Mouse (Mus musculus): ENCODE results near the gene Trim38. TPM values are rescaled to one million over a fixed set of nuclear protein-coding genes. Genes with fewer than 3 reads are reported as not detected.

Gene Trim38
- polyA plus RNA-seq, 1 experiment from 2014 or later, result 0.11 TPM

DNA sequence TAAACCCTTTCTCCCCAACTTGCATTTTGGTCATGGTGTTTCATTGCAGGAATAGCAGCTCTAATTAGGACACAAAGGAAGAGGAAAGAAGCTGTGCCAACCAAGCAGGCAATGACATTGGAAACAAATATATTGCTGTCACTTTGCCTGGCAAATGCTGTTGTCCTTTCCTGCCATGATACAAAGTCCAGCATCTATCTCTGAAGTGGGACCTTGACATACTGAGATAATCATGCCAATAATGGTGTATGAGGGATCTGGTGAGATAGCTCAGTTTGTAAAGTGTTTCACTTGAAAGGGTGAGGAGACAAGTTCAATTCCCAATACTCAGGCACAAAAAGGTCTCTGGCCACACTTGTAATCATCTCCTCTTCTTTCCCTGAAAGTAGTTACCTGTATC is 2.9 kb upstream of the Trim38 start:
- ATAC-seq, result no peak
- Histone ChIP-seq H3K4me1 (ENCODE audit: control insufficient read depth, insufficient read depth, low read length) (peaks cover 14% of the 10 kb centered on the region), H3K4me2 (ENCODE audit: low read depth, low read length) (no peak overlapping the region), H3K9ac (ENCODE audit: low read depth, low read length) (no peak overlapping the region), H3K27ac (ENCODE audit: low read length) (no peak overlapping the region), H3K4me3 (ENCODE audit: low read length) (no peak overlapping the region), H3K27me3 (replicated peaks; ENCODE audit: control insufficient read depth, insufficient read depth, low read length) (no peaks in the 10 kb centered on the region), H3K36me3 (ENCODE audit: control insufficient read depth, insufficient read depth, low read length) (no peaks in the 10 kb centered on the region), H3K9me3 (ENCODE audit: control insufficient read depth, low read length) (no peaks in the 10 kb centered on the region)

DNA sequence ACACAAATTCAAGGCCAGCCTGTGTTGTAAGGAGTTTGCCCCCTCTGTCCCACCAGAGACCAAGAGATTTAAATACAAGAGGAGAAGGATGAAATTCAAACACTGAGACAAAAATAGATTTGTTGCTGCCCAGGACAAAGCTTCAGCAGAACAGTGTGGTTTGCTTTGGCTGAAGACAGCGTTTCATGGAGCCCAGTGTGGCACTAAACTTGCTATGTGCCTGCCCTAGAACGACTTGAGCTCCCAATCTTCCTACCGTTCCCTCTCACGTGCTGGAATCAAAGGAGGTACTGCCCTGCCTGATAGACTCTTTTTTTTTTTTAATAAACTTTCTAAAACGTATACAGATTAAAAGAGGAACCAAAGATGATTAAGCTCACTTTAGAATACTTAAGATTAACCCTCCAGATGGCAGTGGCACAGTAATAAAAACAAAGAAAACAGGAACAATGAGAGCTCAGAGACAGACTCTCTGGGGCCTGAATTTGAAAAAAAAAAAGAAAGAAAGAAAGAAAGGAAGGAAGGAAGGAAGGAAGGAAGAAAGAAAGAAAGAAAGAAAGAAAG is 797 bp upstream of the Trim38 start:
- H3K27me3 ChIP-seq (replicated peaks; ENCODE audit: control insufficient read depth, insufficient read depth, low read length), result no peaks in the 10 kb centered on the region
- H3K9me3 ChIP-seq (ENCODE audit: control insufficient read depth, low read length), result no peaks in the 10 kb centered on the region
- H3K36me3 ChIP-seq (ENCODE audit: control insufficient read depth, insufficient read depth, low read length), result no peaks in the 10 kb centered on the region
- peaks cover 9% of the 10 kb centered on the region; the same call in 1 of the 2 replicates for H3K4me1 ChIP-seq (ENCODE audit: control insufficient read depth, insufficient read depth, low read length)
- no peak overlapping the region for H3K27ac ChIP-seq (ENCODE audit: low read length)
- no peak overlapping the region for H3K4me2 ChIP-seq (ENCODE audit: low read depth, low read length)
- 58% methylated on average over 5 of the region's 5 CpGs for WGBS
- H3K9ac ChIP-seq (ENCODE audit: low read depth, low read length), result no peak overlapping the region
- no peak overlapping the region for H3K4me3 ChIP-seq (ENCODE audit: low read length)
- ATAC-seq, result no peak

DNA sequence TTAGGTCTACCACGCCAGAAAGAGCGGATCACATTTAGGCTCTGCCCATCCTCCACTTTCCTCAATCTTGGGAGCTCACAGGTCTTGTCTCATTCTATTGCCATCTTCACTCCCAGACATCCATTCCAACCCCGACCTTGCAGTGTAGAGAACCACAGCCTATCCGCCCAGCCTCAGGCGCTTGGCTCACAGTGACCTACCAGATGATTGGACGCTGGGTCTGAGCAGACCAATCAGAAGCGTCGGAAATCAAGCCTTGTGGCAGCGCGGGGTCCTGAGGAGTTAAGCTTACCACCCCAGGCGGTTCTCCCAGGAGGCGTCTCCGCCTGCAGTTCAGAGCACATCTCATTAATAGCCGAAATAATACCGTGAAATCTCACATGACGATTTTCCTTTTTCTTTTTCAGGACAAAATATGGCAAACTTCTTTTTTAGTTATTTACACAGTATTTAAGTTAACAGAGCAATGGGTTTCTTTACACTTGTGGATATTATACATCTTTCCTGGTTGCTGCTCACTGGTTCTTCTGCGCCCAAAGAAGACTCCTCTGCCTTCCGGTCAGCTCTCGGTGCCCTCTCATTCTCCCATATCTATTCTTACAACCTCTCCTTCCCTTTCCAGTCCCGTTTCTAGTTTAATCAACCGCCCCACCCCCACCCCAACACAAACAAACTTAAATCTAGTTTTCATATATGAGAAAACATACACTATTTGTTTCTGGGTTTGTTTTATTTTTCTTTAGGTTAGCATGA is 3.0 kb downstream of the Trim38 start:
- no peaks in the 10 kb centered on the region for H3K36me3 ChIP-seq (ENCODE audit: control insufficient read depth, insufficient read depth, low read length)
- no peaks in the 10 kb centered on the region for H3K27me3 ChIP-seq (replicated peaks; ENCODE audit: control insufficient read depth, insufficient read depth, low read length)
- H3K9ac ChIP-seq (ENCODE audit: low read depth, low read length), result no peak overlapping the region
- H3K4me1 ChIP-seq (ENCODE audit: control insufficient read depth, insufficient read depth, low read length), result no peaks in the 10 kb centered on the region
- peak; percentile 91 for ATAC-seq
- WGBS, result 23% methylated on average over 21 of the region's 21 CpGs
- H3K4me3 ChIP-seq (ENCODE audit: low read length), result peak overlapping the region; percentile 7
- no peak overlapping the region for H3K27ac ChIP-seq (ENCODE audit: low read length)
- peak overlapping the region; percentile 37 for H3K4me2 ChIP-seq (ENCODE audit: low read depth, low read length)
- H3K9me3 ChIP-seq (ENCODE audit: control insufficient read depth, low read length), result no peaks in the 10 kb centered on the region

DNA sequence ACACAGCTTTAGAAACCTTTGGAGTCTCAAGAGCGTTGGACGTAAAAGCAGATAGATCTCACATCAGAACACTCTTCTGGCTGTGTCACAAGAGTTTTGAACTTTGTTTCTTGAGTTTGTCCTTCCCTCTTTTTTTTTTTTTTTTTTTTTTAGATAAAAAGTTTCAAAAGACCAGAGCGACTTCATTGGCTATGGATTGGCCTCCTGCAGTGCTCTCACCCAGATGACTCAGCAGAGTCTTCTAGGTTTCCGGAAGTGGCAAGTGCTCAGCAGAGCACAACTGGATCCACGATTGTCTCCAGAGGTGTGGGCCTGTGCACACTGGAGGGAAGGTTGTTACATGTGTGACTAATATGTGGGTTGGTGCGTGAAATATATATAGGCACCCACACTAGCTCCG is 8.6 kb downstream of the Trim38 start:
- no peaks in the 10 kb centered on the region for H3K36me3 ChIP-seq (ENCODE audit: control insufficient read depth, insufficient read depth, low read length)
- 95% methylated on average over 7 of the region's 7 CpGs for WGBS
- H3K9me3 ChIP-seq (ENCODE audit: control insufficient read depth, low read length), result no peaks in the 10 kb centered on the region
- H3K4me1 ChIP-seq (ENCODE audit: control insufficient read depth, insufficient read depth, low read length), result no peaks in the 10 kb centered on the region
- ATAC-seq, result no peak
- H3K27ac ChIP-seq (ENCODE audit: low read length), result no peak overlapping the region
- no peak overlapping the region for H3K4me3 ChIP-seq (ENCODE audit: low read length)
- no peaks in the 10 kb centered on the region for H3K27me3 ChIP-seq (replicated peaks; ENCODE audit: control insufficient read depth, insufficient read depth, low read length)
- no peak overlapping the region for H3K4me2 ChIP-seq (ENCODE audit: low read depth, low read length)
- H3K9ac ChIP-seq (ENCODE audit: low read depth, low read length), result no peak overlapping the region

DNA sequence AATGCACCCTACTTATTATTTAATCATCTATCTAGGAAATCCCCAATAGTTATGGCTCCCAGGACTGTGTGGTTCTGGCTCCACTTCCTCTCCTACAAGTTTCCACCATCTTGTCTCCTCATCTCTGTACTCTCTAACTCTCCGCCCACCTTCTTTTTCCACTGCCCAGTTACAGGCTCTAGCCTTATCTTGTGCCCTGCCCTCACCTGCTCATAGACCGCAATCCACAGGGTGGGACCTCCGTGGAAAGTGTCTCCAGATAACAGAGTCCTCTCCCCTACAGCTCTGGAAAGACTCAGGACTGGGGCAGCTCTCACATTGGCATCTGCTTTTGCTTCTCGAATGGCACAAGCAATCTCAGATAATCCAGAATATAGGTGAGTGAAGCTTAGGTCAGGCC is 9.3 kb downstream of the Trim38 start:
- no peaks in the 10 kb centered on the region for H3K36me3 ChIP-seq (ENCODE audit: control insufficient read depth, insufficient read depth, low read length)
- no peak overlapping the region for H3K27ac ChIP-seq (ENCODE audit: low read length)
- H3K4me1 ChIP-seq (ENCODE audit: control insufficient read depth, insufficient read depth, low read length), result no peaks in the 10 kb centered on the region
- no peaks in the 10 kb centered on the region for H3K27me3 ChIP-seq (replicated peaks; ENCODE audit: control insufficient read depth, insufficient read depth, low read length)
- no peak overlapping the region for H3K4me3 ChIP-seq (ENCODE audit: low read length)
- H3K9me3 ChIP-seq (ENCODE audit: control insufficient read depth, low read length), result no peaks in the 10 kb centered on the region
- no peak for ATAC-seq
- H3K4me2 ChIP-seq (ENCODE audit: low read depth, low read length), result no peak overlapping the region
- H3K9ac ChIP-seq (ENCODE audit: low read depth, low read length), result no peak overlapping the region
- WGBS, result 71% methylated on average over 4 of the region's 4 CpGs

DNA sequence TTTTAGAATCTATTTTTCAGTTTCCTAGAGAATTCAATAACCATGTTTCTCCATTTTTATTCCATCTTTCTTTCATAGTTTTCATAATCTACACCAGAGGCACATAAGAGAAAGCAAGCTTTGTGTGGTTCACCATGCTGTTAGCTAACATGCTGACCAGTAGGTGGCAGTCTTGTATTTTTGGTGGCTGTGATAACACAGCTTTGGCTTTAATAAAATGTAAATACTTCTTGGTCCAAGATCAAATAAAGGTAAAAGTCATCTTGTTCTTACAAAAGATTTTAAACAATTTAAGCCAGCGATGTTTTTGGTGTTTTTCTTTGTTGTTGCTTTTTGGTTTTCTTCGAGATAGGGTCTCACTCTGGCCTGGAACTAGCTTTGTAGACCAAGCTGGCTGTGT is 22.8 kb downstream of the Trim38 start:
- 43% methylated on average over 2 of the region's 2 CpGs for WGBS
- Histone ChIP-seq H3K9ac (ENCODE audit: low read depth, low read length) (no peak overlapping the region), H3K27me3 (replicated peaks; ENCODE audit: control insufficient read depth, insufficient read depth, low read length) (no peaks in the 10 kb centered on the region), H3K36me3 (ENCODE audit: control insufficient read depth, insufficient read depth, low read length) (no peaks in the 10 kb centered on the region), H3K4me3 (ENCODE audit: low read length) (no peak overlapping the region), H3K27ac (ENCODE audit: low read length) (no peak overlapping the region), H3K9me3 (ENCODE audit: control insufficient read depth, low read length) (no peaks in the 10 kb centered on the region), H3K4me2 (ENCODE audit: low read depth, low read length) (no peak overlapping the region), H3K4me1 (ENCODE audit: control insufficient read depth, insufficient read depth, low read length) (no peaks in the 10 kb centered on the region)
- ATAC-seq, result no peak

DNA sequence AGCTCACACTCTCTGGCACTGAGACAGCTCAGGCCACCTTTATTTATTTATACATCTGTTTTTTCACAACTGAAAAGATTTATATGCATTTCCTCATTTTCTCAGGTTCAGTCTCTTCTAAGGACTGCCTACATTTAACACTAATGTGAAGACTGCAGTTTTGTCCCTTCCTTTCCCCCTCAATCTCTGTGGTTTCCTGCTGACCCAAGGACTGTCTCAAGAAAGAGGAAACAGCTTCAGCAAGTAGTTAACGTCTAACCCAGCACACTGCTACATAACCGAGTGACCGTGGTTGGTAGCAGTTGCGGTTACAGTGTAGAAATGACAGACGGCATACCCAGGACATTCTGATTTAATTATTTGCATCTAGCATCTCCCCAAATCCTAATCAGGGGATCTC is 29.7 kb downstream of the Trim38 start:
- no peak overlapping the region for H3K4me3 ChIP-seq (ENCODE audit: low read length)
- 81% methylated on average over 5 of the region's 5 CpGs for WGBS
- H3K36me3 ChIP-seq (ENCODE audit: control insufficient read depth, insufficient read depth, low read length), result no peaks in the 10 kb centered on the region
- no peaks in the 10 kb centered on the region for H3K27me3 ChIP-seq (replicated peaks; ENCODE audit: control insufficient read depth, insufficient read depth, low read length)
- no peak overlapping the region for H3K27ac ChIP-seq (ENCODE audit: low read length)
- ATAC-seq, result no peak
- H3K4me2 ChIP-seq (ENCODE audit: low read depth, low read length), result no peak overlapping the region
- H3K4me1 ChIP-seq (ENCODE audit: control insufficient read depth, insufficient read depth, low read length), result no peaks in the 10 kb centered on the region
- no peak overlapping the region for H3K9ac ChIP-seq (ENCODE audit: low read depth, low read length)
- H3K9me3 ChIP-seq (ENCODE audit: control insufficient read depth, low read length), result no peaks in the 10 kb centered on the region

DNA sequence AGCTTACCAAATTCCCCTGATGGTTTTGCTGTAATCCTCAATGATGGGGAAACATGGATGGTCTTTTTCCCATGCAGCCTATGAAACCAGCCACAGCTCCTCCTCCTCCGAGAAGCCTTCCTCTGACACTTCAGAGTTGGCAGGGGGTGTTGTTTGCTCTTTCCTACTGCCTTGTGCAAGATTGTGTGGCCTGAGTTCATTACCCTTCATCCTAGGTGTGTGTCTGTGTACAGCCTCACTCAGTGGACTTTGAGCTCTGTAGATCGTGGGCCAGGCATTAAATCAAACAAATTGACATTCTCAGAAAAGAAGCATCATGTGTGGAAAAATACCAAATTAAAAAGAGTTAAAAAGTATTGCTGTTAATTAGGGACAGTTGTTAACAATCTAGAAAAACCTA is 34.8 kb downstream of the Trim38 start:
- Histone ChIP-seq H3K27me3 (replicated peaks; ENCODE audit: control insufficient read depth, insufficient read depth, low read length) (no peaks in the 10 kb centered on the region), H3K9me3 (ENCODE audit: control insufficient read depth, low read length) (no peaks in the 10 kb centered on the region), H3K4me3 (ENCODE audit: low read length) (no peak overlapping the region), H3K4me1 (ENCODE audit: control insufficient read depth, insufficient read depth, low read length) (no peaks in the 10 kb centered on the region), H3K9ac (ENCODE audit: low read depth, low read length) (no peak overlapping the region), H3K36me3 (ENCODE audit: control insufficient read depth, insufficient read depth, low read length) (no peaks in the 10 kb centered on the region), H3K4me2 (ENCODE audit: low read depth, low read length) (no peak overlapping the region), H3K27ac (ENCODE audit: low read length) (no peak overlapping the region)
- WGBS, result 53% methylated on average over 2 of the region's 2 CpGs
- ATAC-seq, result peak; percentile 76

DNA sequence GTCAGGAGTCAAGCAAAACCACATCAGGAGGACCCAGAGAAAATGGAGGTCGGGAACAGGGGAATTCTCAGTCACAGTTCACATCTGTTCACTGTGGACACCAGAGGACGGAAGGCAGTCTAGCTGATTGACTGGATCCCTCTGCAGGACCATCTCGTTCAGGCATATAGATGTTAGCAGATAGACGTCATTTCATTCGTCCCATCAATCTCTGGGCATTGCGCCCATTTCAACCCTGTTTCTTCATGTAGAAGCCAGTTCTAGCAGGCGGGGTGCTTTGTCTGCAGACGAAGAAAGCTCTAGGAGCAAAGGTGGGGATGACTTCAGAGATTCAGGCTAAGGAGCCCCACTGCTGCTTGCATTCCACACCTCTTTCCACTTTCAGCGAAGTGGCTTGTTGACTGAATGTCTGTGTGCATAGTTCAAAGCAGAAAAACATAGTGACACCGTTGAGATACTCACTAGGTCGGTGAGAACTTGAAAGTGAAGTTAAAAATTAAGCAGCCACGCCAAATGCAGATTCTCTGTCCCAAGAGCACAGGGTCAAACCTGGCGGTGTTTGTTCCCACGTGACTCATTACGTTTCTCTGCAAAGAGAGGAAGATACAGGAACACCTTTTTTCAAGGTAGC is 36.8 kb downstream of the Trim38 start, which contains the start of gene Slc17a2:
Gene Slc17a2 (plus strand): TSS at position 572 of the 631 bp plus-strand sequence.
- ATAC-seq, result peak; percentile 40; the same call in 1 of the 2 replicates
- peak within 1 kb of the TSS; percentile 16; the same call in 1 of the 2 replicates for H3K4me2 ChIP-seq (ENCODE audit: low read depth, low read length)

More for the DNA sequence above, 36.8 kb downstream of the Trim38 start, which contains the start of gene Slc17a2:
- WGBS, result 68% methylated on average over 15 of the region's 15 CpGs
- H3K36me3 ChIP-seq (ENCODE audit: control insufficient read depth, insufficient read depth, low read length), result no peaks in the 10 kb centered on the region
- H3K9ac ChIP-seq (ENCODE audit: low read depth, low read length), result no peak within 1 kb of the TSS
- H3K4me1 ChIP-seq (ENCODE audit: control insufficient read depth, insufficient read depth, low read length), result no peaks in the 10 kb centered on the region
- no peaks in the 10 kb centered on the region for H3K9me3 ChIP-seq (ENCODE audit: control insufficient read depth, low read length)
- no peak within 1 kb of the TSS for H3K27ac ChIP-seq (ENCODE audit: low read length)
- H3K27me3 ChIP-seq (replicated peaks; ENCODE audit: control insufficient read depth, insufficient read depth, low read length), result no peaks in the 10 kb centered on the region
- no peak within 1 kb of the TSS for H3K4me3 ChIP-seq (ENCODE audit: low read length)

Data from intestine, embryonic 16.5 days (tissue).